Mouse (Mus musculus): Measurements from ENCODE around the gene Gm17359. TPM values are rescaled to one million over a fixed set of nuclear protein-coding genes. Genes with fewer than 3 reads are reported as not detected.

Gm17359 gene
- total and polyA plus RNA-seq, 2 experiments from 2014 or later, result not detected

- no peak overlapping the region for H3K4me2 ChIP-seq (ENCODE audit: low read depth, low read length)
- no peak for DNase-seq (ENCODE audit: low spot score)
- TF ChIP-seq EP300 (IDR thresholded peaks at IDR 0.05; ENCODE audit: low read depth), result no peak
- TF ChIP-seq CTCF (IDR thresholded peaks at IDR 0.05; ENCODE audit: low read depth), result no peak
- H3K27me3 ChIP-seq (ENCODE audit: control insufficient read depth, insufficient read depth, low read length), result no peaks in the 10 kb centered on the region
- 67% methylated on average over 5 of the region's 5 CpGs for WGBS
- ATAC-seq (ENCODE audit: insufficient read depth, low read depth), result no peak
- no peaks in the 10 kb centered on the region for H3K36me3 ChIP-seq (replicated peaks; ENCODE audit: control insufficient read depth, insufficient read depth, low read length)
- no peak overlapping the region for H3K9ac ChIP-seq (replicated peaks; ENCODE audit: low read depth, low read length)
- no peak overlapping the region for H3K27ac ChIP-seq (ENCODE audit: low read depth)
- no peaks in the 10 kb centered on the region for H3K4me1 ChIP-seq (ENCODE audit: control insufficient read depth, insufficient read depth)
- no peak overlapping the region for H3K4me3 ChIP-seq (ENCODE audit: low read depth, low read length)
- H3K9me3 ChIP-seq (replicated peaks; ENCODE audit: control insufficient read depth, low read length), result no peaks in the 10 kb centered on the region
These were observed 112.0 kb downstream of the Gm17359 start for GRCm38 (mm10) chr3:79448421-79448820.

- no peaks in the 10 kb centered on the region for H3K4me1 ChIP-seq (ENCODE audit: control insufficient read depth, insufficient read depth)
- H3K36me3 ChIP-seq (replicated peaks; ENCODE audit: control insufficient read depth, insufficient read depth, low read length), result no peaks in the 10 kb centered on the region
- ATAC-seq (ENCODE audit: insufficient read depth, low read depth) (no peak), DNase-seq (ENCODE audit: low spot score) (no peak)
- H3K4me3 ChIP-seq (ENCODE audit: low read depth, low read length), result no peak overlapping the region
- H3K27me3 ChIP-seq (ENCODE audit: control insufficient read depth, insufficient read depth, low read length), result no peaks in the 10 kb centered on the region
- no peak overlapping the region for H3K27ac ChIP-seq (ENCODE audit: low read depth)
- WGBS, result 83% methylated on average over 7 of the region's 7 CpGs
- H3K9me3 ChIP-seq (replicated peaks; ENCODE audit: control insufficient read depth, low read length), result no peaks in the 10 kb centered on the region
- no peak overlapping the region for H3K9ac ChIP-seq (replicated peaks; ENCODE audit: low read depth, low read length)
- no peak overlapping the region for H3K4me2 ChIP-seq (ENCODE audit: low read depth, low read length)
- TF ChIP-seq CTCF (IDR thresholded peaks at IDR 0.05; ENCODE audit: low read depth) (no peak), EP300 (IDR thresholded peaks at IDR 0.05; ENCODE audit: low read depth) (no peak)
These were observed 112.9 kb downstream of the Gm17359 start for GRCm38 (mm10) chr3:79449361-79449760.

- Histone ChIP-seq H3K36me3 (replicated peaks; ENCODE audit: control insufficient read depth, insufficient read depth, low read length) (peaks cover 9% of the 10 kb centered on the region; the same call in 1 of the 2 replicates), H3K27me3 (ENCODE audit: control insufficient read depth, insufficient read depth, low read length) (no peaks in the 10 kb centered on the region), H3K4me3 (ENCODE audit: low read depth, low read length) (no peak overlapping the region), H3K4me1 (ENCODE audit: control insufficient read depth, insufficient read depth) (no peaks in the 10 kb centered on the region), H3K9ac (replicated peaks; ENCODE audit: low read depth, low read length) (no peak overlapping the region), H3K27ac (ENCODE audit: low read depth) (no peak overlapping the region), H3K4me2 (ENCODE audit: low read depth, low read length) (no peak overlapping the region), H3K9me3 (replicated peaks; ENCODE audit: control insufficient read depth, low read length) (no peaks in the 10 kb centered on the region)
- no peak for TF ChIP-seq EP300 (IDR thresholded peaks at IDR 0.05; ENCODE audit: low read depth)
- TF ChIP-seq CTCF (IDR thresholded peaks at IDR 0.05; ENCODE audit: low read depth), result no peak
- DNase-seq (ENCODE audit: low spot score) (no peak), ATAC-seq (ENCODE audit: insufficient read depth, low read depth) (no peak)
- WGBS, result 84% methylated on average over 14 of the region's 14 CpGs
These were observed 116.3 kb downstream of the Gm17359 start for GRCm38 (mm10) chr3:79452696-79453263.

- TF ChIP-seq EP300 (IDR thresholded peaks at IDR 0.05; ENCODE audit: low read depth), result no peak
- no peak for TF ChIP-seq CTCF (IDR thresholded peaks at IDR 0.05; ENCODE audit: low read depth)
- Histone ChIP-seq H3K4me3 (ENCODE audit: low read depth, low read length) (no peak overlapping the region), H3K9me3 (replicated peaks; ENCODE audit: control insufficient read depth, low read length) (no peaks in the 10 kb centered on the region), H3K4me2 (ENCODE audit: low read depth, low read length) (no peak overlapping the region), H3K27me3 (ENCODE audit: control insufficient read depth, insufficient read depth, low read length) (no peaks in the 10 kb centered on the region), H3K4me1 (ENCODE audit: control insufficient read depth, insufficient read depth) (no peaks in the 10 kb centered on the region; the same call in 1 of the 2 replicates), H3K27ac (ENCODE audit: low read depth) (no peak overlapping the region), H3K36me3 (replicated peaks; ENCODE audit: control insufficient read depth, insufficient read depth, low read length) (peaks cover 30% of the 10 kb centered on the region), H3K9ac (replicated peaks; ENCODE audit: low read depth, low read length) (no peak overlapping the region)
- ATAC-seq (ENCODE audit: insufficient read depth, low read depth), result no peak
- WGBS, result 74% methylated on average over 11 of the region's 11 CpGs
- no peak for DNase-seq (ENCODE audit: low spot score)
These were observed 119.3 kb downstream of the Gm17359 start for GRCm38 (mm10) chr3:79455761-79456160.

- Histone ChIP-seq H3K4me1 (ENCODE audit: control insufficient read depth, insufficient read depth) (no peaks in the 10 kb centered on the region; the same call in 1 of the 2 replicates), H3K9ac (replicated peaks; ENCODE audit: low read depth, low read length) (no peak overlapping the region), H3K27me3 (ENCODE audit: control insufficient read depth, insufficient read depth, low read length) (no peaks in the 10 kb centered on the region), H3K9me3 (replicated peaks; ENCODE audit: control insufficient read depth, low read length) (no peaks in the 10 kb centered on the region), H3K4me2 (ENCODE audit: low read depth, low read length) (no peak overlapping the region), H3K4me3 (ENCODE audit: low read depth, low read length) (no peak overlapping the region), H3K36me3 (replicated peaks; ENCODE audit: control insufficient read depth, insufficient read depth, low read length) (peaks cover 52% of the 10 kb centered on the region), H3K27ac (ENCODE audit: low read depth) (no peak overlapping the region)
- WGBS, result 59% methylated on average over 14 of the region's 14 CpGs
- TF ChIP-seq EP300 (IDR thresholded peaks at IDR 0.05; ENCODE audit: low read depth) (no peak), CTCF (IDR thresholded peaks at IDR 0.05; ENCODE audit: low read depth) (no peak)
- ATAC-seq (ENCODE audit: insufficient read depth, low read depth) (no peak), DNase-seq (ENCODE audit: low spot score) (no peak)
These were observed 122.3 kb downstream of the Gm17359 start for GRCm38 (mm10) chr3:79458651-79459275.

All from heart, postnatal 0 days (tissue).